Mouse (Mus musculus): Measurements from ENCODE around the gene Col2a1. TPM values are rescaled to one million over a fixed set of nuclear protein-coding genes. Genes with fewer than 3 reads are reported as not detected.
A peak's percentile ranks its signal among the peaks of the same experiment; 100 is the strongest.

Gene Col2a1
- polyA plus RNA-seq, 1 experiment from 2014 or later = 0.05 TPM

- Histone ChIP-seq H3K36me3 (ENCODE audit: control insufficient read depth, insufficient read depth, low read length) (no peaks in the 10 kb centered on the region), H3K9ac (ENCODE audit: low read length) (no peak overlapping the region), H3K4me2 (replicated peaks; ENCODE audit: low read depth) (no peak overlapping the region), H3K4me1 (replicated peaks; ENCODE audit: control insufficient read depth, insufficient read depth) (no peaks in the 10 kb centered on the region), H3K27me3 (ENCODE audit: control insufficient read depth, insufficient read depth, low read length) (no peaks in the 10 kb centered on the region), H3K9me3 (ENCODE audit: control insufficient read depth, low read length) (no peaks in the 10 kb centered on the region), H3K4me3 (ENCODE audit: low read depth, low read length) (no peak overlapping the region), H3K27ac (replicated peaks) (no peak overlapping the region)
- DNase-seq (ENCODE audit: low spot score) (no peak), ATAC-seq (ENCODE audit: low FRiP score, low TSS enrichment) (no peak)
- TF ChIP-seq EP300 (optimal IDR thresholded peaks at IDR 0.05) (no peak), CTCF (IDR thresholded peaks at IDR 0.05; ENCODE audit: low read depth) (no peak)
- WGBS = 65% methylated on average over 6 of the region's 6 CpGs
Measured at GRCm38 (mm10) chr15:98012810-98013209, 8.3 kb upstream of the Col2a1 start.

- no peak overlapping the region for H3K4me3 ChIP-seq (ENCODE audit: low read depth, low read length)
- no peaks in the 10 kb centered on the region for H3K36me3 ChIP-seq (ENCODE audit: control insufficient read depth, insufficient read depth, low read length)
- no peaks in the 10 kb centered on the region for H3K9me3 ChIP-seq (ENCODE audit: control insufficient read depth, low read length)
- H3K4me1 ChIP-seq (replicated peaks; ENCODE audit: control insufficient read depth, insufficient read depth) = 0 out of 2 replicates have a peak, but pooled peaks cover 3% of the 10 kb centered on the region
- no peak overlapping the region for H3K27ac ChIP-seq (replicated peaks)
- WGBS = 20% methylated on average over 11 of the region's 11 CpGs
- no peak overlapping the region for H3K4me2 ChIP-seq (replicated peaks; ENCODE audit: low read depth)
- H3K27me3 ChIP-seq (ENCODE audit: control insufficient read depth, insufficient read depth, low read length) = peaks cover 32% of the 10 kb centered on the region; the same call in 1 of the 2 replicates
- ATAC-seq (ENCODE audit: low FRiP score, low TSS enrichment) (no peak), DNase-seq (ENCODE audit: low spot score) (no peak)
- no peak overlapping the region for H3K9ac ChIP-seq (ENCODE audit: low read length)
- TF ChIP-seq EP300 (optimal IDR thresholded peaks at IDR 0.05) = no peak
- no peak for TF ChIP-seq CTCF (IDR thresholded peaks at IDR 0.05; ENCODE audit: low read depth)
Measured at GRCm38 (mm10) chr15:98005181-98005580, 686 bp upstream of the Col2a1 start.

GRCm38 (mm10) chr15:98004740-98005159, 255 bp upstream of the Col2a1 start:
- no peaks in the 10 kb centered on the region for H3K36me3 ChIP-seq (ENCODE audit: control insufficient read depth, insufficient read depth, low read length)
- H3K9me3 ChIP-seq (ENCODE audit: control insufficient read depth, low read length) = no peaks in the 10 kb centered on the region
- 3% methylated on average over 14 of the region's 19 CpGs for WGBS
- peak overlapping the region; percentile 42 for H3K4me2 ChIP-seq (replicated peaks; ENCODE audit: low read depth)
- peaks cover 33% of the 10 kb centered on the region; the same call in 1 of the 2 replicates for H3K27me3 ChIP-seq (ENCODE audit: control insufficient read depth, insufficient read depth, low read length)
- 0 out of 2 replicates have a peak, but pooled peaks cover 3% of the 10 kb centered on the region for H3K4me1 ChIP-seq (replicated peaks; ENCODE audit: control insufficient read depth, insufficient read depth)
- DNase-seq (ENCODE audit: low spot score) (no peak), ATAC-seq (ENCODE audit: low FRiP score, low TSS enrichment) (no peak)
- TF ChIP-seq EP300 (optimal IDR thresholded peaks at IDR 0.05) (no peak), CTCF (IDR thresholded peaks at IDR 0.05; ENCODE audit: low read depth) (no peak)
- peak overlapping the region; percentile 8; the same call in 1 of the 2 replicates for H3K9ac ChIP-seq (ENCODE audit: low read length)
- H3K4me3 ChIP-seq (ENCODE audit: low read depth, low read length) = peak overlapping the region; percentile 25
- no peak overlapping the region for H3K27ac ChIP-seq (replicated peaks)

- H3K27ac ChIP-seq (replicated peaks) = no peak overlapping the region
- peak overlapping the region; percentile 27 for H3K4me3 ChIP-seq (ENCODE audit: low read depth, low read length)
- DNase-seq (ENCODE audit: low spot score) (peak; percentile 59), ATAC-seq (ENCODE audit: low FRiP score, low TSS enrichment) (no peak)
- H3K9ac ChIP-seq (ENCODE audit: low read length) = no peak overlapping the region
- 1% methylated on average over 42 of the region's 42 CpGs for WGBS
- H3K9me3 ChIP-seq (ENCODE audit: control insufficient read depth, low read length) = no peaks in the 10 kb centered on the region
- H3K36me3 ChIP-seq (ENCODE audit: control insufficient read depth, insufficient read depth, low read length) = no peaks in the 10 kb centered on the region
- H3K27me3 ChIP-seq (ENCODE audit: control insufficient read depth, insufficient read depth, low read length) = peaks cover 38% of the 10 kb centered on the region; the same call in 1 of the 2 replicates
- H3K4me2 ChIP-seq (replicated peaks; ENCODE audit: low read depth) = peak overlapping the region; percentile 57
- H3K4me1 ChIP-seq (replicated peaks; ENCODE audit: control insufficient read depth, insufficient read depth) = 0 out of 2 replicates have a peak, but pooled peaks cover 3% of the 10 kb centered on the region
- TF ChIP-seq EP300 (optimal IDR thresholded peaks at IDR 0.05) = no peak
- no peak for TF ChIP-seq CTCF (IDR thresholded peaks at IDR 0.05; ENCODE audit: low read depth)
Measured at GRCm38 (mm10) chr15:98002991-98003821, 1.3 kb downstream of the Col2a1 start.

- Histone ChIP-seq H3K36me3 (ENCODE audit: control insufficient read depth, insufficient read depth, low read length) (no peaks in the 10 kb centered on the region), H3K9me3 (ENCODE audit: control insufficient read depth, low read length) (no peaks in the 10 kb centered on the region), H3K4me2 (replicated peaks; ENCODE audit: low read depth) (peak overlapping the region; percentile 57), H3K4me1 (replicated peaks; ENCODE audit: control insufficient read depth, insufficient read depth) (0 out of 2 replicates have a peak, but pooled peaks cover 3% of the 10 kb centered on the region), H3K9ac (ENCODE audit: low read length) (no peak overlapping the region), H3K27ac (replicated peaks) (no peak overlapping the region), H3K4me3 (ENCODE audit: low read depth, low read length) (peak overlapping the region; percentile 27), H3K27me3 (ENCODE audit: control insufficient read depth, insufficient read depth, low read length) (peaks cover 35% of the 10 kb centered on the region; the same call in 1 of the 2 replicates)
- DNase-seq (ENCODE audit: low spot score) = no peak
- TF ChIP-seq CTCF (IDR thresholded peaks at IDR 0.05; ENCODE audit: low read depth) = no peak
- no peak for TF ChIP-seq EP300 (optimal IDR thresholded peaks at IDR 0.05)
- ATAC-seq (ENCODE audit: low FRiP score, low TSS enrichment) = no peak
- 1% methylated on average over 42 of the region's 42 CpGs for WGBS
Measured at GRCm38 (mm10) chr15:98002113-98002990, 2.1 kb downstream of the Col2a1 start.

Data from stomach, postnatal 0 days (tissue).